Mouse (Mus musculus) neural tube, embryonic 14.5 days (tissue): ENCODE measurements around the gene Dtx1. TPM values are rescaled to one million over a fixed set of nuclear protein-coding genes. Genes with fewer than 3 reads are reported as not detected.

ENCODE experiments used
- ATAC-seq: fragments of 200-750 bp; cut with Nextera tagmentation; 2 replicates; pipeline ENCODE4 v1.8.0; 2017; ENCODE audit warnings: low read depth, mild to moderate bottlenecking, moderate TSS enrichment, moderate library complexity
- H3K27ac ChIP-seq: fragments of 300-500 bp; sonication (generic); 2 replicates; pipeline ENCODE4 v1.5.1; 2014; ENCODE audit warnings: low read depth, mild to moderate bottlenecking, control low read depth, low read length, moderate library complexity, mixed read lengths
- H3K27me3 ChIP-seq: fragments of 300-500 bp; sonication (generic); 2 replicates; pipeline ENCODE4 v1.6.1; 2014; ENCODE audit warnings: low read length; ENCODE audit not compliant: control insufficient read depth, insufficient read depth
- H3K36me3 ChIP-seq: fragments of 300-500 bp; sonication (generic); 2 replicates; pipeline ENCODE4 v1.6.1; 2014; ENCODE audit warnings: low read length, mixed read lengths; ENCODE audit not compliant: control insufficient read depth, insufficient read depth
- H3K4me1 ChIP-seq: fragments of 300-500 bp; sonication (generic); 2 replicates; pipeline ENCODE4 v1.6.1; 2014; ENCODE audit warnings: low read length; ENCODE audit not compliant: control insufficient read depth, insufficient read depth
- H3K4me2 ChIP-seq: fragments of 300-500 bp; sonication (generic); 2 replicates; pipeline ENCODE4 v1.6.1; 2014; ENCODE audit warnings: mild to moderate bottlenecking, low read depth, low read length, control low read depth
- H3K4me3 ChIP-seq: fragments of 300-500 bp; sonication (generic); 2 replicates; pipeline ENCODE4 v1.5.1; 2014; ENCODE audit warnings: low read depth, low read length, control low read depth, mixed read lengths
- H3K9ac ChIP-seq: fragments of 300-500 bp; sonication (generic); replicated peaks from 2 replicates; pipeline ENCODE4 v1.6.1; 2014; ENCODE audit warnings: low read depth, mild to moderate bottlenecking, control low read depth, low read length, mixed read lengths
- H3K9me3 ChIP-seq: fragments of 300-500 bp; sonication (generic); 2 replicates; pipeline ENCODE4 v1.6.1; 2016; ENCODE audit warnings: low read length; ENCODE audit not compliant: control insufficient read depth
- WGBS: fragments of 180-500 bp; shearing (Covaris S2); extraction: QIAGEN DNeasy Blood & Tissue Kit; methylation state at CpG from one replicate; pipeline ENCODE4 v1.1.7; 2014; 5-methylcytosine and 5-hydroxymethylcytosine counted together
- polyA plus RNA-seq: library from polyadenylated mRNA; unstranded; fragments of >200 nt; fragmentation: Nextera tagmentation; extraction: Ambion mirVana; gene quantifications from 2 replicates; pipeline ENCODE4 v1.2.1, GENCODE M21; 2014

Gene Dtx1
- polyA plus RNA-seq, 1 experiment from 2014 or later: 50.7 TPM

GRCm38 (mm10) chr5:120652915-120653701 is 58.6 kb downstream of the Dtx1 start:
- WGBS: 84% methylated on average over 28 of the region's 28 CpGs
- Histone ChIP-seq H3K4me3 (no peak overlapping the region), H3K9ac (no peak overlapping the region), H3K9me3 (no peaks in the 10 kb centered on the region), H3K4me1 (peaks cover 4% of the 10 kb centered on the region; the same call in 1 of the 2 replicates), H3K4me2 (no peak overlapping the region), H3K36me3 (no peaks in the 10 kb centered on the region), H3K27me3 (peaks cover 22% of the 10 kb centered on the region), H3K27ac (no peak overlapping the region)
- ATAC-seq: no peak

DNA sequence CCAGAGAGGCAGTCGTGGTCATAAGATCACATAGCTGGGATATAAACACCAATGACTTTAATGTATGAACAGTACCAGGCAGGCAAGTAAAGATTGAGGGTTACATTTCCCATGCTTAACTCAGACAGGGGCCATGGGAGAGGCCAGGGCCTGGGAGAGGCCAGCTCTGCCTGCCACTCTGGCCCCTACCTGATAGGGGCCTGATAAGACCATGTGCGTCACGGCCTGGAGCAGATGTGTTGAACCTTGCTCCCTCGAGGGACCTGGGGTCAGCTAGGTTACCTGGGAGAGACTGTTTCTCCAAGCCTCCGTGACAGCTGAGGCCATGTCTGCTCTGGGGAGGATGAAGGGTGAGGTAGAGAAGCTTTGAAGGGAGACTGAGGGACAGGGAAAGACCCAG is 60.5 kb downstream of the Dtx1 start:
- H3K9me3 ChIP-seq: no peaks in the 10 kb centered on the region
- H3K27me3 ChIP-seq: peaks cover 22% of the 10 kb centered on the region
- H3K36me3 ChIP-seq: no peaks in the 10 kb centered on the region
- no peak for ATAC-seq
- WGBS: 86% methylated on average over 5 of the region's 5 CpGs
- H3K4me2 ChIP-seq: no peak overlapping the region
- no peak overlapping the region for H3K27ac ChIP-seq
- peaks cover 4% of the 10 kb centered on the region; the same call in 1 of the 2 replicates for H3K4me1 ChIP-seq
- no peak overlapping the region for H3K4me3 ChIP-seq
- no peak overlapping the region for H3K9ac ChIP-seq

DNA sequence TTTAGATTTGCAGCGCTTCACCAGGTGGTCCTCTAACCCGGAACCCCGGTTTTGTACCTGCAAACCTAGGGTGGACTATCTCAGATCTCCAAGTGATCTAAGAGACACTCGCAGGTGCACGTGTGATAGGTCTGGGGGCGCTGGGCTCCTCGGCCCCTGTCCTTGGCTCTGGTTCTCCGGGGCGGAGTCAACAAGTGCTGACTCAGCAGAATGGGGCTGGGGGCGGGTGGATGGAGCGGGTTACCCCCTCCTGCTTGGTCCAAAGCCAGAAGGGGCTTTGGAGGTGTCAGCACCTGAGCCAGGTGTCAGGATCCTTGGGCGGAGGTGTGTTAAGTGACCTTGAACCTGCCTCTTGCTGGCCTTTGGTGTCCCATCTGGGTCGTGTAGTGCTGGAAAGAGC is 61.8 kb downstream of the Dtx1 start:
- H3K9me3 ChIP-seq: no peaks in the 10 kb centered on the region
- no peaks in the 10 kb centered on the region for H3K36me3 ChIP-seq
- no peak overlapping the region for H3K4me2 ChIP-seq
- H3K27ac ChIP-seq: no peak overlapping the region
- WGBS: 26% methylated on average over 13 of the region's 13 CpGs
- H3K27me3 ChIP-seq: peaks cover 22% of the 10 kb centered on the region
- peaks cover 4% of the 10 kb centered on the region; the same call in 1 of the 2 replicates for H3K4me1 ChIP-seq
- no peak overlapping the region for H3K9ac ChIP-seq
- no peak for ATAC-seq
- H3K4me3 ChIP-seq: no peak overlapping the region

DNA sequence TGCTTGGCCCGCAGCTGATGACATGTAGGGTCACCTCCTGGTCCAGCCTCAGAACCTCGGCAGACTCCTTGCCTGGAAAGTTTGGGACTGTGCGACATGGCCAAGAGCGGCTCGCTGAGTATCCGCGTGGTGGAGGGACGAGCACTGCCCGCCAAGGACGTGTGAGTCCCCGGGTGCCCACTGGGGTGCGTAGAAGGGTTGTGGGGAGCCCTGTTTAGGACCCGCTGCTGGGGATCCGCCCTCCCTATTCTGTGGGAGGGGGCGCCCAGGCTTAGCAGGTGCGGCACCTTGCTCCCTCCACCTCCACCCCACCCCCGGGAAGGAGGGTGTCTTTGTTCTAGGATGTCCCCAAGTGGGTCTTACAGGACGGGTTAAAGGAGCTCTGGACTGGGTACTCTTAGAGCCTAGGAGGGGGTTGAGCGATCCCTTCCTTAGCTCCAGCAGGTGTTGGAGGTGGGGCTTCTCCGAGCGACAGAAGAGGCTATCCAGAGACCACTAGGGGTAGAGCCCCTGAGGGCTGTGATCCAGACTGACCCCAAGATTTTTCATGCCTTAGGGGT is 62.3 kb downstream of the Dtx1 start:
- H3K27me3 ChIP-seq: peaks cover 22% of the 10 kb centered on the region
- no peak overlapping the region for H3K9ac ChIP-seq
- H3K9me3 ChIP-seq: no peaks in the 10 kb centered on the region
- H3K27ac ChIP-seq: no peak overlapping the region
- H3K4me2 ChIP-seq: peak overlapping the region; percentile 34; the same call in 1 of the 2 replicates
- 3% methylated on average over 21 of the region's 21 CpGs for WGBS
- peak; percentile 24; the same call in 1 of the 2 replicates for ATAC-seq
- no peak overlapping the region for H3K4me3 ChIP-seq
- no peaks in the 10 kb centered on the region for H3K36me3 ChIP-seq
- peaks cover 4% of the 10 kb centered on the region; the same call in 1 of the 2 replicates for H3K4me1 ChIP-seq

GRCm38 (mm10) chr5:120648569-120649373 is 63.0 kb downstream of the Dtx1 start, which contains the start of gene Rasal1:
Gene Rasal1, plus strand, starts transcription at chr5:120648812.
- Histone ChIP-seq H3K4me2 (peak within 1 kb of the TSS; percentile 34), H3K27ac (no peak within 1 kb of the TSS), H3K4me1 (peaks cover 4% of the 10 kb centered on the region; the same call in 1 of the 2 replicates), H3K27me3 (peaks cover 22% of the 10 kb centered on the region), H3K9me3 (no peaks in the 10 kb centered on the region), H3K4me3 (no peak within 1 kb of the TSS), H3K9ac (no peak within 1 kb of the TSS), H3K36me3 (no peaks in the 10 kb centered on the region)
- peak; percentile 31; the same call in 1 of the 2 replicates for ATAC-seq
- 2% methylated on average over 43 of the region's 53 CpGs for WGBS

- H3K4me1 ChIP-seq: peaks cover 4% of the 10 kb centered on the region; the same call in 1 of the 2 replicates
- WGBS: 43% methylated on average over 12 of the region's 12 CpGs
- H3K27me3 ChIP-seq: peaks cover 22% of the 10 kb centered on the region
- no peak overlapping the region for H3K4me3 ChIP-seq
- no peak overlapping the region for H3K9ac ChIP-seq
- no peaks in the 10 kb centered on the region for H3K36me3 ChIP-seq
- H3K4me2 ChIP-seq: no peak overlapping the region
- no peak overlapping the region for H3K27ac ChIP-seq
- no peak for ATAC-seq
- H3K9me3 ChIP-seq: no peaks in the 10 kb centered on the region
Observed at GRCm38 (mm10) chr5:120647814-120648491, 63.8 kb downstream of the Dtx1 start.

DNA sequence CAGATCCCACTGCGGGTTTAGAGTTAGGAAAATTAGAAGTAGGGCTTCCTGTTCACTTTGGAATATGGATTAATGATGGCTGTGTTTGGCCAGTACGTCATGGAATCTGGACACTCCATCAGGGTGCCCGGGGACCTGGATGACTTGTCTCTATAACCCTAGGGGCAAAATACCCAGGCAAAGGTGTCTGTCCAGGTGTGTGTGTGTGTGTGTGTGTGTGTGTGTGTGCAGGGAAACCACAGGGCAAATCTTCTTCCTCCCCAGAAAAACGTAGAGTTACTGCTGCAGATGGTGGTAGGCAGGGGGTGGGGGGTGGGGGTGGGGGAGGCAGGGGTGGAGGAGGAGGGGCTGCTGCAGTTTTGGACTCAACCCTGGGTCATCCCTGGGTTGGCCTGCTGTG is 64.4 kb downstream of the Dtx1 start:
- H3K9ac ChIP-seq: no peak overlapping the region
- peaks cover 4% of the 10 kb centered on the region; the same call in 1 of the 2 replicates for H3K4me1 ChIP-seq
- no peaks in the 10 kb centered on the region for H3K36me3 ChIP-seq
- H3K4me3 ChIP-seq: no peak overlapping the region
- peaks cover 22% of the 10 kb centered on the region for H3K27me3 ChIP-seq
- no peak for ATAC-seq
- H3K9me3 ChIP-seq: no peaks in the 10 kb centered on the region
- 93% methylated on average over 3 of the region's 4 CpGs for WGBS
- H3K27ac ChIP-seq: no peak overlapping the region
- no peak overlapping the region for H3K4me2 ChIP-seq

DNA sequence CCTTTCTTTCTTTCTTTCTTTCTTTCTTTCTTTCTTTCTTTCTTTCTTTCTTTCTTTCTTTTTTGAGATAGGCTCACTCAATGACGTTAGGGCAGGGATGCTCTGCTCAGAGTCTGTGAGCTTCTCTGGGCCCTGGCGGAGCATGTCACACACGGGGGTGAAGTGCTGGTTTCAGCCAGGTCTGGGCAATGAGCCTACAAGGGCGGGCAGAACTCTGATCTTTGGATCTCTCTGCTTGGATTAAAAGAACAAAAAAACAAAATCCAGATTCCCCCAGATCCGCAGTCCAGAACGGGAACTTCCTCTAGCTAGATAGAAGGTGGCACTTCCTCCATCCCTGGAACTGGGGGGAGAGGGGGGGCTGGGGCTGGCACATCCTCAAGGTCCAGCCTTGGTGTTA is 65.9 kb downstream of the Dtx1 start:
- Histone ChIP-seq H3K36me3 (no peaks in the 10 kb centered on the region), H3K9ac (no peak overlapping the region), H3K4me2 (no peak overlapping the region), H3K4me1 (peaks cover 4% of the 10 kb centered on the region; the same call in 1 of the 2 replicates), H3K9me3 (no peaks in the 10 kb centered on the region), H3K27me3 (peaks cover 22% of the 10 kb centered on the region), H3K4me3 (no peak overlapping the region), H3K27ac (no peak overlapping the region)
- 62% methylated on average over 6 of the region's 6 CpGs for WGBS
- ATAC-seq: no peak
